Mouse (Mus musculus): ENCODE data around the gene Tmem38a. TPM values are rescaled to one million over a fixed set of nuclear protein-coding genes. Genes with fewer than 3 reads are reported as not detected.

The Tmem38a gene
- polyA plus RNA-seq, 1 experiment from 2014 or later: 26.7 TPM

GRCm38 (mm10) chr8:72570633-72571610 lies 933 bp upstream of the Tmem38a start, which contains the start of gene Smim7:
Smim7 (minus strand) TSS chr8:72571088.
- H3K4me3 ChIP-seq: peak within 1 kb of the TSS; percentile 66
- peak within 1 kb of the TSS; percentile 78 for H3K9ac ChIP-seq
- H3K4me1 ChIP-seq: peaks cover 23% of the 10 kb centered on the region
- peaks cover 36% of the 10 kb centered on the region for H3K36me3 ChIP-seq
- H3K27ac ChIP-seq: peak within 1 kb of the TSS; percentile 95
- no peaks in the 10 kb centered on the region for H3K27me3 ChIP-seq
- under 1% methylated on average over 52 of the region's 52 CpGs for WGBS
- peak; percentile 98 for ATAC-seq (ENCODE audit: low FRiP score, low read depth)
- H3K9me3 ChIP-seq: no peaks in the 10 kb centered on the region
- H3K4me2 ChIP-seq (replicated peaks): peak within 1 kb of the TSS; percentile 93

GRCm38 (mm10) chr8:72572507-72572906 lies 652 bp downstream of the Tmem38a start:
- H3K4me3 ChIP-seq: peak overlapping the region; percentile 66
- H3K27ac ChIP-seq: no peak overlapping the region; the same call in 1 of the 2 replicates
- H3K36me3 ChIP-seq: peaks cover 20% of the 10 kb centered on the region
- H3K27me3 ChIP-seq: no peaks in the 10 kb centered on the region
- no peak for ATAC-seq (ENCODE audit: low FRiP score, low read depth)
- H3K9ac ChIP-seq: peak overlapping the region; percentile 78
- H3K4me2 ChIP-seq (replicated peaks): peak overlapping the region; percentile 93
- WGBS: 6% methylated on average over 10 of the region's 10 CpGs
- H3K4me1 ChIP-seq: peaks cover 23% of the 10 kb centered on the region
- H3K9me3 ChIP-seq: no peaks in the 10 kb centered on the region

GRCm38 (mm10) chr8:72573450-72573849 lies 1.6 kb downstream of the Tmem38a start:
- no peak overlapping the region for H3K4me3 ChIP-seq

GRCm38 (mm10) chr8:72575915-72576314 lies 4.1 kb downstream of the Tmem38a start:
- Histone ChIP-seq H3K36me3 (no peaks in the 10 kb centered on the region), H3K27ac (no peak overlapping the region), H3K4me1 (peaks cover 11% of the 10 kb centered on the region), H3K9ac (no peak overlapping the region), H3K4me3 (no peak overlapping the region), H3K27me3 (no peaks in the 10 kb centered on the region), H3K4me2 (replicated peaks) (no peak overlapping the region), H3K9me3 (no peaks in the 10 kb centered on the region)
- ATAC-seq (ENCODE audit: low FRiP score, low read depth): no peak
- 96% methylated on average over 6 of the region's 6 CpGs for WGBS

More at GRCm38 (mm10) chr8:72573450-72573849, 1.6 kb downstream of the Tmem38a start:
- H3K27me3 ChIP-seq: no peaks in the 10 kb centered on the region
- H3K9ac ChIP-seq: no peak overlapping the region
- H3K36me3 ChIP-seq: peaks cover 10% of the 10 kb centered on the region
- WGBS: 88% methylated on average over 6 of the region's 6 CpGs
- no peaks in the 10 kb centered on the region for H3K9me3 ChIP-seq
- peaks cover 23% of the 10 kb centered on the region for H3K4me1 ChIP-seq
- H3K27ac ChIP-seq: no peak overlapping the region
- H3K4me2 ChIP-seq (replicated peaks): 0 out of 2 replicates have a peak overlapping the region, but pooled peaks have one; percentile 3
- ATAC-seq (ENCODE audit: low FRiP score, low read depth): no peak

- no peak overlapping the region for H3K27ac ChIP-seq
- ATAC-seq (ENCODE audit: low FRiP score, low read depth): no peak
- 76% methylated on average over 3 of the region's 3 CpGs for WGBS
Observed at GRCm38 (mm10) chr8:72577266-72577665, 5.4 kb downstream of the Tmem38a start.

GRCm38 (mm10) chr8:72577941-72578340 lies 6.1 kb downstream of the Tmem38a start:
- no peak overlapping the region for H3K4me2 ChIP-seq (replicated peaks)
- H3K27me3 ChIP-seq: no peaks in the 10 kb centered on the region
- H3K9me3 ChIP-seq: no peaks in the 10 kb centered on the region
- H3K9ac ChIP-seq: no peak overlapping the region
- WGBS: 75% methylated on average over 1 of the region's 1 CpGs
- H3K27ac ChIP-seq: no peak overlapping the region
- no peak for ATAC-seq (ENCODE audit: low FRiP score, low read depth)
- no peaks in the 10 kb centered on the region for H3K36me3 ChIP-seq
- H3K4me1 ChIP-seq: peaks cover 3% of the 10 kb centered on the region
- no peak overlapping the region for H3K4me3 ChIP-seq

More at GRCm38 (mm10) chr8:72577266-72577665, 5.4 kb downstream of the Tmem38a start:
- H3K36me3 ChIP-seq: no peaks in the 10 kb centered on the region
- no peaks in the 10 kb centered on the region for H3K27me3 ChIP-seq
- H3K4me3 ChIP-seq: no peak overlapping the region
- H3K9ac ChIP-seq: no peak overlapping the region
- H3K9me3 ChIP-seq: no peaks in the 10 kb centered on the region
- H3K4me1 ChIP-seq: peaks cover 10% of the 10 kb centered on the region
- no peak overlapping the region for H3K4me2 ChIP-seq (replicated peaks)

- no peak for ATAC-seq (ENCODE audit: low FRiP score, low read depth)
- Histone ChIP-seq H3K9me3 (no peaks in the 10 kb centered on the region), H3K4me3 (no peak overlapping the region), H3K4me2 (replicated peaks) (no peak overlapping the region), H3K36me3 (no peaks in the 10 kb centered on the region), H3K4me1 (no peaks in the 10 kb centered on the region), H3K27me3 (no peaks in the 10 kb centered on the region), H3K27ac (no peak overlapping the region), H3K9ac (no peak overlapping the region)
- 64% methylated on average over 8 of the region's 9 CpGs for WGBS
Observed at GRCm38 (mm10) chr8:72579374-72579773, 7.5 kb downstream of the Tmem38a start.

GRCm38 (mm10) chr8:72583056-72583771 lies 11.4 kb downstream of the Tmem38a start:
- Histone ChIP-seq H3K9me3 (no peaks in the 10 kb centered on the region), H3K9ac (no peak overlapping the region), H3K4me3 (no peak overlapping the region), H3K27ac (no peak overlapping the region), H3K27me3 (no peaks in the 10 kb centered on the region), H3K4me2 (replicated peaks) (no peak overlapping the region), H3K36me3 (no peaks in the 10 kb centered on the region; the same call in 1 of the 2 replicates), H3K4me1 (no peaks in the 10 kb centered on the region)
- ATAC-seq (ENCODE audit: low FRiP score, low read depth): no peak
- 81% methylated on average over 7 of the region's 7 CpGs for WGBS

- H3K9me3 ChIP-seq: no peaks in the 10 kb centered on the region
- WGBS: 68% methylated on average over 6 of the region's 6 CpGs
- H3K4me2 ChIP-seq (replicated peaks): no peak overlapping the region
- H3K4me3 ChIP-seq: no peak overlapping the region
- H3K27ac ChIP-seq: no peak overlapping the region
- no peaks in the 10 kb centered on the region; the same call in 1 of the 2 replicates for H3K36me3 ChIP-seq
- no peak for ATAC-seq (ENCODE audit: low FRiP score, low read depth)
- H3K4me1 ChIP-seq: no peaks in the 10 kb centered on the region
- H3K9ac ChIP-seq: no peak overlapping the region
- no peaks in the 10 kb centered on the region for H3K27me3 ChIP-seq
Observed at GRCm38 (mm10) chr8:72584390-72584789, 12.5 kb downstream of the Tmem38a start.

- ATAC-seq (ENCODE audit: low FRiP score, low read depth): peak; percentile 24; the same call in 1 of the 2 replicates
- Histone ChIP-seq H3K4me3 (no peak overlapping the region), H3K9me3 (no peaks in the 10 kb centered on the region), H3K27ac (no peak overlapping the region), H3K4me1 (no peaks in the 10 kb centered on the region), H3K9ac (no peak overlapping the region), H3K36me3 (no peaks in the 10 kb centered on the region; the same call in 1 of the 2 replicates), H3K4me2 (replicated peaks) (no peak overlapping the region), H3K27me3 (no peaks in the 10 kb centered on the region)
- WGBS: 62% methylated on average over 6 of the region's 6 CpGs
Observed at GRCm38 (mm10) chr8:72587806-72588205, 16.0 kb downstream of the Tmem38a start.

- ATAC-seq (ENCODE audit: low FRiP score, low read depth): no peak
Observed at GRCm38 (mm10) chr8:72588865-72589264, 17.0 kb downstream of the Tmem38a start.

GRCm38 (mm10) chr8:72589286-72589685 lies 17.4 kb downstream of the Tmem38a start:
- no peak overlapping the region for H3K27ac ChIP-seq
- no peak overlapping the region for H3K4me3 ChIP-seq
- no peaks in the 10 kb centered on the region for H3K27me3 ChIP-seq
- H3K4me2 ChIP-seq (replicated peaks): no peak overlapping the region
- no peaks in the 10 kb centered on the region for H3K9me3 ChIP-seq
- no peak for ATAC-seq (ENCODE audit: low FRiP score, low read depth)
- 59% methylated on average over 7 of the region's 7 CpGs for WGBS
- H3K36me3 ChIP-seq: no peaks in the 10 kb centered on the region; the same call in 1 of the 2 replicates
- no peaks in the 10 kb centered on the region for H3K4me1 ChIP-seq
- no peak overlapping the region for H3K9ac ChIP-seq

More at GRCm38 (mm10) chr8:72588865-72589264, 17.0 kb downstream of the Tmem38a start:
- H3K4me1 ChIP-seq: no peaks in the 10 kb centered on the region
- no peak overlapping the region for H3K9ac ChIP-seq
- no peak overlapping the region for H3K27ac ChIP-seq
- no peaks in the 10 kb centered on the region for H3K9me3 ChIP-seq
- no peak overlapping the region for H3K4me2 ChIP-seq (replicated peaks)
- WGBS: 86% methylated on average over 10 of the region's 10 CpGs
- no peak overlapping the region for H3K4me3 ChIP-seq
- H3K36me3 ChIP-seq: no peaks in the 10 kb centered on the region; the same call in 1 of the 2 replicates
- H3K27me3 ChIP-seq: no peaks in the 10 kb centered on the region

Data from limb, embryonic 13.5 days (tissue).